ENCODE assay signal across 25 mouse cellular contexts in genomic region chr2:97463573-97463972, GRCm38 (mm10).
"Had no signal": no experiment of that assay in that cellular context is flagged by ENCODE, and none has a peak within 500 bp of the region (broad histone marks: within the 10 kb centered on the region; RNA-seq: fewer than 3 reads in every experiment).

No protein-coding gene starts in this region.

- DNase-seq: gastrocnemius, postnatal 14 days; gastrocnemius, postnatal 36 days; heart, adult 11 months; heart, adult 2 months; heart, postnatal 14 days; heart, postnatal 36 days; kidney, adult 11 months; kidney, adult 2 months; kidney, adult 9 months; kidney, postnatal 10 days; kidney, postnatal 36 days; layer of hippocampus, postnatal 36 days; liver; liver, embryonic 13.5 days had no signal

- H3K4me2 ChIP-seq: heart, embryonic 11.5 days; heart, embryonic 13.5 days; heart, embryonic 15.5 days; hindbrain, embryonic 13.5 days; hindbrain, embryonic 15.5 days; kidney, embryonic 15.5 days; limb, embryonic 12.5 days; liver, embryonic 11.5 days; liver, embryonic 13.5 days; liver, embryonic 15.5 days had no signal

- ATAC-seq: intestine, embryonic 16.5 days had no signal

- H3K4me3 ChIP-seq: heart, adult 2 months; heart, embryonic 13.5 days; heart, embryonic 15.5 days; hindbrain, embryonic 13.5 days; hindbrain, embryonic 15.5 days; kidney, embryonic 15.5 days; limb, embryonic 10.5 days; limb, embryonic 12.5 days; liver, embryonic 13.5 days; liver, embryonic 15.5 days had no signal

- H3K36me3 ChIP-seq: heart, embryonic 13.5 days; heart, embryonic 15.5 days; hindbrain, embryonic 13.5 days; hindbrain, embryonic 15.5 days; kidney, embryonic 15.5 days; limb, embryonic 10.5 days; limb, embryonic 12.5 days; liver, embryonic 13.5 days; liver, embryonic 15.5 days had no signal

- H3K4me1 ChIP-seq: limb, embryonic 10.5 days; limb, embryonic 12.5 days; liver, embryonic 13.5 days had no signal

- H3K27me3 ChIP-seq: hindbrain, embryonic 13.5 days; hindbrain, embryonic 15.5 days had no signal

- H3K27ac ChIP-seq: heart, adult 2 months; heart, embryonic 13.5 days; heart, embryonic 15.5 days; hindbrain, embryonic 13.5 days; hindbrain, embryonic 15.5 days; kidney, embryonic 15.5 days; limb, embryonic 10.5 days; limb, embryonic 12.5 days; liver, embryonic 13.5 days; liver, embryonic 15.5 days had no signal

- H3K9ac ChIP-seq: heart, embryonic 13.5 days; heart, embryonic 15.5 days; hindbrain, embryonic 13.5 days; hindbrain, embryonic 15.5 days; kidney, embryonic 15.5 days; limb, embryonic 12.5 days; liver, embryonic 13.5 days; liver, embryonic 15.5 days had no signal

- H3K9me3 ChIP-seq: heart, embryonic 13.5 days; heart, embryonic 15.5 days; hindbrain, embryonic 13.5 days; hindbrain, embryonic 15.5 days; kidney, embryonic 15.5 days; limb, embryonic 10.5 days; limb, embryonic 12.5 days; liver, embryonic 13.5 days; liver, embryonic 15.5 days had no signal
